Mouse (Mus musculus): ENCODE data around the gene Emd. TPM values are rescaled to one million over a fixed set of nuclear protein-coding genes. Genes with fewer than 3 reads are reported as not detected.
"Not testable (repeated sequence)": the region's sequence is repeated elsewhere in the genome, so short reads cannot be mapped to it uniquely, and the experiment has no call there.

Gene Emd
- polyA plus RNA-seq (2015; fragmentation: Nextera tagmentation; extraction: Ambion mirVana), result 13.1 and 14.8 TPM in 2 replicates

GRCm38 (mm10) chrX:74254153-74254887 lies at the start of gene Emd:
Gene Emd (plus strand): TSS chrX:74254687.
- peak within 1 kb of the TSS; percentile 71 for H3K9ac ChIP-seq (ENCODE audit: low read depth, low read length)
- H3K9me3 ChIP-seq (ENCODE audit: control insufficient read depth, low read length), result no peaks in the 10 kb centered on the region
- peaks cover 2% of the 10 kb centered on the region; the same call in 1 of the 2 replicates for H3K36me3 ChIP-seq (ENCODE audit: control insufficient read depth, insufficient read depth, low read length)
- peak within 1 kb of the TSS; percentile 85 for H3K27ac ChIP-seq (ENCODE audit: low read depth, low read length)
- 32% methylated on average over 38 of the region's 39 CpGs for WGBS
- H3K4me2 ChIP-seq (ENCODE audit: low read length), result peak within 1 kb of the TSS; percentile 77
- peaks cover 6% of the 10 kb centered on the region; the same call in 1 of the 2 replicates for H3K4me1 ChIP-seq (ENCODE audit: control insufficient read depth, insufficient read depth, low read depth, low read length)
- ATAC-seq, result peak; percentile 97
- H3K27me3 ChIP-seq (replicated peaks; ENCODE audit: control insufficient read depth, insufficient read depth, low read length), result no peaks in the 10 kb centered on the region
- H3K4me3 ChIP-seq (ENCODE audit: low read length), result peak within 1 kb of the TSS; percentile 57

- no peaks in the 10 kb centered on the region for H3K27me3 ChIP-seq (replicated peaks; ENCODE audit: control insufficient read depth, insufficient read depth, low read length)
- H3K9me3 ChIP-seq (ENCODE audit: control insufficient read depth, low read length), result no peaks in the 10 kb centered on the region
- H3K27ac ChIP-seq (ENCODE audit: low read depth, low read length), result no peak overlapping the region
- peaks cover 2% of the 10 kb centered on the region; the same call in 1 of the 2 replicates for H3K36me3 ChIP-seq (ENCODE audit: control insufficient read depth, insufficient read depth, low read length)
- ATAC-seq, result no peak
- no peak overlapping the region for H3K4me3 ChIP-seq (ENCODE audit: low read length)
- WGBS, result 88% methylated on average over 4 of the region's 4 CpGs
- H3K4me2 ChIP-seq (ENCODE audit: low read length), result no peak overlapping the region
- no peak overlapping the region for H3K9ac ChIP-seq (ENCODE audit: low read depth, low read length)
- H3K4me1 ChIP-seq (ENCODE audit: control insufficient read depth, insufficient read depth, low read depth, low read length), result no peaks in the 10 kb centered on the region
These were observed 36.0 kb upstream of the Emd start for GRCm38 (mm10) chrX:74218496-74218895.

- no peaks in the 10 kb centered on the region for H3K4me1 ChIP-seq (ENCODE audit: control insufficient read depth, insufficient read depth, low read depth, low read length)
- no peak overlapping the region for H3K4me2 ChIP-seq (ENCODE audit: low read length)
- H3K36me3 ChIP-seq (ENCODE audit: control insufficient read depth, insufficient read depth, low read length), result peaks cover 3% of the 10 kb centered on the region
- no peak overlapping the region for H3K9ac ChIP-seq (ENCODE audit: low read depth, low read length)
- H3K9me3 ChIP-seq (ENCODE audit: control insufficient read depth, low read length), result no peaks in the 10 kb centered on the region
- no peak overlapping the region for H3K27ac ChIP-seq (ENCODE audit: low read depth, low read length)
- no peak for ATAC-seq
- WGBS, result 58% methylated on average over 13 of the region's 13 CpGs
- H3K27me3 ChIP-seq (replicated peaks; ENCODE audit: control insufficient read depth, insufficient read depth, low read length), result no peaks in the 10 kb centered on the region
- H3K4me3 ChIP-seq (ENCODE audit: low read length), result no peak overlapping the region
These were observed 35.0 kb upstream of the Emd start for GRCm38 (mm10) chrX:74219449-74219848.

DNA sequence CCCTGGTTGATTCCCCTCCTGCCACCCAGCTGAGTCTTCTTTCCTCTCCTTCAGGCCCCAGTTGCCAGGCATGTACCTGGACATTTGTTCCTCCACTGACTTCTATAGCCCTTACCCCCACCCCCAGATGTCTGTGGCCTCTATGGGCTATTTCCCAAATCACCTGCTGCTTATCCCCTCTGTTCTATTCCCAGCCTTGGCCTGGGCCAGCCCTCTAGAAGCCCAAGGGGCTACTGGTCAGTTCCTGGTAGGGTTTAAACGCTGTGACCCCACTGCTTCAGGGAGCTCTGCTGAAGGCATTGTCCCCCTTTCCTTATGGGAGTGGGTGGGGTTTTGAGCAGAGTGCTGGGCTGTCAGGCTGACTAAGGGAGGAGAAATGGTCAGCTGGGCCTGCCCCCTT lies 34.4 kb upstream of the Emd start:
- WGBS, result 53% methylated on average over 1 of the region's 1 CpGs
- H3K9me3 ChIP-seq (ENCODE audit: control insufficient read depth, low read length); H3K9ac ChIP-seq (ENCODE audit: low read depth, low read length): not testable (repeated sequence)

GRCm38 (mm10) chrX:74230038-74230437 lies 24.4 kb upstream of the Emd start:
- H3K4me3 ChIP-seq (ENCODE audit: low read length), result no peak overlapping the region
- no peak overlapping the region for H3K27ac ChIP-seq (ENCODE audit: low read depth, low read length)
- no peak overlapping the region for H3K4me2 ChIP-seq (ENCODE audit: low read length)
- H3K4me1 ChIP-seq (ENCODE audit: control insufficient read depth, insufficient read depth, low read depth, low read length), result no peaks in the 10 kb centered on the region
- ATAC-seq, result no peak
- WGBS, result 73% methylated on average over 1 of the region's 1 CpGs
- no peak overlapping the region for H3K9ac ChIP-seq (ENCODE audit: low read depth, low read length)
- H3K9me3 ChIP-seq (ENCODE audit: control insufficient read depth, low read length), result no peaks in the 10 kb centered on the region
- peaks cover 50% of the 10 kb centered on the region for H3K36me3 ChIP-seq (ENCODE audit: control insufficient read depth, insufficient read depth, low read length)
- no peaks in the 10 kb centered on the region for H3K27me3 ChIP-seq (replicated peaks; ENCODE audit: control insufficient read depth, insufficient read depth, low read length)

More for the DNA sequence above, 34.4 kb upstream of the Emd start:
- not testable (repeated sequence) for H3K4me2 ChIP-seq (ENCODE audit: low read length); H3K27ac ChIP-seq (ENCODE audit: low read depth, low read length); H3K36me3 ChIP-seq (ENCODE audit: control insufficient read depth, insufficient read depth, low read length); H3K27me3 ChIP-seq (replicated peaks; ENCODE audit: control insufficient read depth, insufficient read depth, low read length); ATAC-seq; H3K4me3 ChIP-seq (ENCODE audit: low read length); H3K4me1 ChIP-seq (ENCODE audit: control insufficient read depth, insufficient read depth, low read depth, low read length)

GRCm38 (mm10) chrX:74233196-74233595 lies 21.3 kb upstream of the Emd start:
- Histone ChIP-seq H3K36me3 (ENCODE audit: control insufficient read depth, insufficient read depth, low read length) (peaks cover 45% of the 10 kb centered on the region), H3K4me2 (ENCODE audit: low read length) (no peak overlapping the region), H3K9me3 (ENCODE audit: control insufficient read depth, low read length) (no peaks in the 10 kb centered on the region), H3K4me1 (ENCODE audit: control insufficient read depth, insufficient read depth, low read depth, low read length) (no peaks in the 10 kb centered on the region), H3K4me3 (ENCODE audit: low read length) (no peak overlapping the region), H3K9ac (ENCODE audit: low read depth, low read length) (no peak overlapping the region), H3K27ac (ENCODE audit: low read depth, low read length) (no peak overlapping the region), H3K27me3 (replicated peaks; ENCODE audit: control insufficient read depth, insufficient read depth, low read length) (no peaks in the 10 kb centered on the region)
- 93% methylated on average over 5 of the region's 5 CpGs for WGBS
- ATAC-seq, result no peak

- Histone ChIP-seq H3K4me1 (ENCODE audit: control insufficient read depth, insufficient read depth, low read depth, low read length) (peaks cover 11% of the 10 kb centered on the region), H3K9me3 (ENCODE audit: control insufficient read depth, low read length) (no peaks in the 10 kb centered on the region), H3K27ac (ENCODE audit: low read depth, low read length) (no peak overlapping the region), H3K27me3 (replicated peaks; ENCODE audit: control insufficient read depth, insufficient read depth, low read length) (no peaks in the 10 kb centered on the region), H3K4me2 (ENCODE audit: low read length) (no peak overlapping the region), H3K36me3 (ENCODE audit: control insufficient read depth, insufficient read depth, low read length) (peaks cover 37% of the 10 kb centered on the region), H3K9ac (ENCODE audit: low read depth, low read length) (no peak overlapping the region), H3K4me3 (ENCODE audit: low read length) (no peak overlapping the region)
- ATAC-seq, result no peak
- 92% methylated on average over 4 of the region's 4 CpGs for WGBS
These were observed 14.2 kb upstream of the Emd start for GRCm38 (mm10) chrX:74240332-74240731.

DNA sequence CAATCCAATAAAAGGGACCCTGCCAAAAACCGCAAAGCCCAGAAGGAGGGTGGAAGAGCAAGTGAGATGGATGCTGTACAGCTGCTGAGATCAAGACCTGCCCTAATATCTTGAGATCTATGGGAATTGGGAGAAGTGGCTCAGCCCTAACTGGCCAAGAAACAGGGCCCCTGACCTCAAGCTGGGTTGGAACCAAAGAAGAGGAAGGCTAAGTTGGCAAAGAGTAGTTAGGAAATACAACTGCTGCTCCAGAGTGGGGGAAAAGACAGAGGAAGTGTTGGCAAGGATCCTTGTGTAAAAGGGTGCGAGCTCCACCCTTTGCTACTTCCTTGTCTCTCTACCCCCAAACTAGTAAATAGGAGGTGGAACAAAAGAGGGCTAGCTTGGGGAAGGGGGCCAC lies 11.1 kb upstream of the Emd start:
- H3K9me3 ChIP-seq (ENCODE audit: control insufficient read depth, low read length), result no peaks in the 10 kb centered on the region
- peaks cover 20% of the 10 kb centered on the region for H3K36me3 ChIP-seq (ENCODE audit: control insufficient read depth, insufficient read depth, low read length)
- H3K9ac ChIP-seq (ENCODE audit: low read depth, low read length), result no peak overlapping the region
- H3K27ac ChIP-seq (ENCODE audit: low read depth, low read length), result no peak overlapping the region
- H3K27me3 ChIP-seq (replicated peaks; ENCODE audit: control insufficient read depth, insufficient read depth, low read length), result no peaks in the 10 kb centered on the region
- peak overlapping the region; percentile 58; the same call in 1 of the 2 replicates for H3K4me3 ChIP-seq (ENCODE audit: low read length)
- 76% methylated on average over 2 of the region's 2 CpGs for WGBS
- peaks cover 11% of the 10 kb centered on the region for H3K4me1 ChIP-seq (ENCODE audit: control insufficient read depth, insufficient read depth, low read depth, low read length)
- ATAC-seq, result no peak
- peak overlapping the region; percentile 49 for H3K4me2 ChIP-seq (ENCODE audit: low read length)

DNA sequence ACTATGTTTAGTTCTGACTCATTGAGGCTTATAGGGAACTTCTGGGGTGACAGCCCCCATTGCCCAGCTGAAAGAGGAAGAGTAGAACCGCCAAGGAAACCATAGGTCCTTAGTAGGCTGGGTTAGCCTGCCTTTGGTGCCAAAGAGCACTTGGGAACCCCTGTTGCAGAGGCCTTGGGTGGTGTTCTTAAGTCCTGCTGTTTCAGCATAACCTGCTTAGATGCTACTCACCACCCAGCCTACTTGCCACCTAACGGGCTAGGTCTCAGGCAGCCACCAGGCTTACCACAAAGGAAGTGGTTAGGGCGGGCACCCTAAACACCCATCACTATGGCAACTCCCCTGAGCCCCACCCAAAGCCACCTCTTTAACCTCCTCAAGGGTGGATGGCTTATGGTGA lies 10.7 kb upstream of the Emd start:
- H3K4me3 ChIP-seq (ENCODE audit: low read length), result peak overlapping the region; percentile 58
- no peak overlapping the region for H3K27ac ChIP-seq (ENCODE audit: low read depth, low read length)
- H3K9ac ChIP-seq (ENCODE audit: low read depth, low read length), result no peak overlapping the region

More for the DNA sequence above, 10.7 kb upstream of the Emd start:
- no peaks in the 10 kb centered on the region for H3K9me3 ChIP-seq (ENCODE audit: control insufficient read depth, low read length)
- WGBS, result 70% methylated on average over 3 of the region's 3 CpGs
- peaks cover 20% of the 10 kb centered on the region for H3K36me3 ChIP-seq (ENCODE audit: control insufficient read depth, insufficient read depth, low read length)
- peak overlapping the region; percentile 49 for H3K4me2 ChIP-seq (ENCODE audit: low read length)
- no peaks in the 10 kb centered on the region for H3K27me3 ChIP-seq (replicated peaks; ENCODE audit: control insufficient read depth, insufficient read depth, low read length)
- ATAC-seq, result no peak
- peaks cover 11% of the 10 kb centered on the region for H3K4me1 ChIP-seq (ENCODE audit: control insufficient read depth, insufficient read depth, low read depth, low read length)

All from hindbrain, embryonic 16.5 days (tissue).